Mouse (Mus musculus) lung, embryonic 14.5 days (tissue): ENCODE measurements around the gene E030018B13Rik. TPM values are rescaled to one million over a fixed set of nuclear protein-coding genes. Genes with fewer than 3 reads are reported as not detected.

Experiments used
- ATAC-seq: fragments of 200-750 bp; cut with Nextera tagmentation; 2 replicates; pipeline ENCODE4 v1.8.0; 2017; ENCODE audit warnings: mild to moderate bottlenecking, moderate TSS enrichment, moderate library complexity; ENCODE audit not compliant: insufficient read depth
- DNase-seq: peaks from one replicate; pipeline ENCODE4 v3.0.0-alpha.2; 2015
- H3K27ac ChIP-seq: fragments of 300-500 bp; sonication (generic); 2 replicates; pipeline ENCODE4 v1.5.1; 2014; ENCODE audit warnings: low read depth, mild to moderate bottlenecking, moderate library complexity
- H3K27me3 ChIP-seq: fragments of 300-500 bp; sonication (generic); 2 replicates; pipeline ENCODE4 v1.6.1; 2014; ENCODE audit warnings: low read length, control low read depth; ENCODE audit not compliant: insufficient read depth
- H3K36me3 ChIP-seq: fragments of 300-500 bp; sonication (generic); 2 replicates; pipeline ENCODE4 v1.6.1; 2014; ENCODE audit warnings: control low read depth; ENCODE audit not compliant: insufficient read depth
- H3K4me1 ChIP-seq: fragments of 300-500 bp; sonication (generic); 2 replicates; pipeline ENCODE4 v1.6.1; 2014; ENCODE audit warnings: antibody characterized with exemption, control low read depth; ENCODE audit not compliant: insufficient read depth
- H3K4me2 ChIP-seq: fragments of 300-500 bp; sonication (generic); 2 replicates; pipeline ENCODE4 v1.6.1; 2014; ENCODE audit warnings: mild to moderate bottlenecking
- H3K4me3 ChIP-seq: fragments of 300-500 bp; sonication (generic); 2 replicates; pipeline ENCODE4 v1.5.1; 2014; ENCODE audit warnings: low read depth, low read length
- H3K9ac ChIP-seq: fragments of 300-500 bp; sonication (generic); 2 replicates; pipeline ENCODE4 v1.6.1; 2014
- H3K9me3 ChIP-seq: fragments of 300-500 bp; sonication (generic); 2 replicates; pipeline ENCODE4 v1.6.1; 2016; ENCODE audit warnings: low read depth, low read length, control low read depth
- CTCF ChIP-seq: IDR thresholded peaks from 2 replicates; pipeline ENCODE4 v1.5.1; 2016; ENCODE audit warnings: antibody characterized with exemption, low read depth
- WGBS: fragments of 180-500 bp; shearing (Covaris S2); extraction: QIAGEN DNeasy Blood & Tissue Kit; methylation state at CpG from one replicate; pipeline ENCODE4 v1.1.7; 2014; 5-methylcytosine and 5-hydroxymethylcytosine counted together
- polyA plus RNA-seq: library from polyadenylated mRNA; unstranded; fragments of >200 nt; fragmentation: Nextera tagmentation; extraction: Ambion mirVana; gene quantifications from 2 replicates; pipeline ENCODE4 v1.2.1, GENCODE M21; 2014

Gene E030018B13Rik
- polyA plus RNA-seq, 1 experiment from 2014 or later: 0.18 TPM

DNA sequence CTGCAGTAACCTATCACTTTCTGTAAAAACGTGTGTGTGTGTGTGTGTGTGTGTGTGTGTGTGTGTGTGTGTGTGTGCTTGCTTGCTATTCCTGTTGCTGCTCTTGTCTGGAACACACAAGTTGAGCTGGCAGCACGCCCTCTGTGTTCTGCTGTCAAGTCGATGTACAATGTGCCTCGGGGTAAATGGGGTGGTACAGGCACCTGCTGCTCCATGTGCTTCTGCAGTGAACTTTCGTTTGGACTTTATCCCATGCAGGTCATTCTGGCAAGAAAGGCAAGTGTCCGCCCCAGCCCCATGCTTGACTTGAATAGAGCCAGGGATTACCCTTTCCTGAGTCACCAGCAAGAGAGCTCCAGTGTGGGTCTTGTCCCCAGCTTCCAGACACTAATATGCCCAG is 1.0 kb downstream of the E030018B13Rik start:
- Histone ChIP-seq H3K4me1 (peaks cover 8% of the 10 kb centered on the region; the same call in 1 of the 2 replicates), H3K9ac (no peak overlapping the region), H3K4me3 (no peak overlapping the region), H3K36me3 (no peaks in the 10 kb centered on the region), H3K27ac (no peak overlapping the region), H3K4me2 (no peak overlapping the region), H3K27me3 (no peaks in the 10 kb centered on the region), H3K9me3 (no peaks in the 10 kb centered on the region)
- DNase-seq (no peak), ATAC-seq (no peak)
- 66% methylated on average over 6 of the region's 6 CpGs for WGBS
- no peak for TF ChIP-seq CTCF

- H3K4me3 ChIP-seq: no peak overlapping the region
- H3K4me2 ChIP-seq: no peak overlapping the region
- peaks cover 7% of the 10 kb centered on the region; the same call in 1 of the 2 replicates for H3K4me1 ChIP-seq
- no peaks in the 10 kb centered on the region for H3K27me3 ChIP-seq
- H3K9me3 ChIP-seq: no peaks in the 10 kb centered on the region
- no peak overlapping the region for H3K27ac ChIP-seq
- no peak overlapping the region for H3K9ac ChIP-seq
- DNase-seq (no peak), ATAC-seq (no peak)
- no peak for TF ChIP-seq CTCF
- WGBS: 78% methylated on average over 12 of the region's 12 CpGs
- no peaks in the 10 kb centered on the region for H3K36me3 ChIP-seq
Observed at GRCm38 (mm10) chr7:63918771-63919768, 2.4 kb downstream of the E030018B13Rik start.

- Histone ChIP-seq H3K27me3 (no peaks in the 10 kb centered on the region), H3K27ac (no peak overlapping the region), H3K4me3 (no peak overlapping the region), H3K36me3 (no peaks in the 10 kb centered on the region), H3K9ac (no peak overlapping the region), H3K4me1 (peaks cover 27% of the 10 kb centered on the region), H3K9me3 (no peaks in the 10 kb centered on the region), H3K4me2 (no peak overlapping the region)
- 60% methylated on average over 8 of the region's 8 CpGs for WGBS
- no peak for ATAC-seq
- DNase-seq: no peak
- no peak for TF ChIP-seq CTCF
Observed at GRCm38 (mm10) chr7:63921909-63922562, 5.4 kb downstream of the E030018B13Rik start.

DNA sequence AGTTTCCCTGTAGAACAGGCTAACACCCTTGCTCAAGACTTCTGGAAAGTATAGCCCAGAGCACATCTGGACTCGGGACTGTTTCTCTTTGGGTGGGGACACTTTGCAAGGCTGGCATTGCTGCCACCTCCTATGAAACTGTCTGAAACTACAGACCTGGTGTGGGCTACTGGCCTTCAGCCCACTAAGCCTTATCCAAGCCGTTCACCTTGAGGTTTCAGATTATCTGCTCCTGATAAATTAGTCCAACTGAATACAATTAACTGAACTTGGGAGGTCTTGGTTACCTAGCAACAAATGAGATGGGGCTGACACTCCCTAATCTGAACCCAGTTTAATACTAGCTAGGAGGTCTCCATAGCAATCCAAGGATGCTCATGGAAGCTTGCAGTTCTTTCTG is 5.9 kb downstream of the E030018B13Rik start:
- 59% methylated on average over 2 of the region's 2 CpGs for WGBS
- ATAC-seq: no peak
- H3K4me2 ChIP-seq: no peak overlapping the region

GRCm38 (mm10) chr7:63922975-63923374 is 6.3 kb downstream of the E030018B13Rik start:
- ATAC-seq (no peak), DNase-seq (no peak)
- Histone ChIP-seq H3K27me3 (no peaks in the 10 kb centered on the region), H3K4me3 (no peak overlapping the region), H3K4me2 (no peak overlapping the region), H3K9me3 (no peaks in the 10 kb centered on the region), H3K4me1 (peaks cover 27% of the 10 kb centered on the region), H3K36me3 (no peaks in the 10 kb centered on the region), H3K27ac (no peak overlapping the region), H3K9ac (no peak overlapping the region)
- WGBS: 93% methylated on average over 1 of the region's 1 CpGs
- no peak for TF ChIP-seq CTCF

More for the DNA sequence above, 5.9 kb downstream of the E030018B13Rik start:
- no peak overlapping the region for H3K4me3 ChIP-seq
- TF ChIP-seq CTCF: no peak
- H3K27ac ChIP-seq: no peak overlapping the region
- H3K4me1 ChIP-seq: peaks cover 27% of the 10 kb centered on the region
- no peaks in the 10 kb centered on the region for H3K27me3 ChIP-seq
- no peaks in the 10 kb centered on the region for H3K36me3 ChIP-seq
- no peaks in the 10 kb centered on the region for H3K9me3 ChIP-seq
- H3K9ac ChIP-seq: no peak overlapping the region
- DNase-seq: no peak

GRCm38 (mm10) chr7:63924151-63924550 is 7.5 kb downstream of the E030018B13Rik start:
- Histone ChIP-seq H3K27me3 (no peaks in the 10 kb centered on the region), H3K36me3 (no peaks in the 10 kb centered on the region), H3K9me3 (no peaks in the 10 kb centered on the region), H3K27ac (peak overlapping the region; percentile 26; the same call in 1 of the 2 replicates), H3K4me3 (no peak overlapping the region), H3K9ac (no peak overlapping the region), H3K4me1 (peaks cover 27% of the 10 kb centered on the region), H3K4me2 (no peak overlapping the region)
- DNase-seq (no peak), ATAC-seq (no peak)
- 27% methylated on average over 1 of the region's 1 CpGs for WGBS
- no peak for TF ChIP-seq CTCF
